8 mouse cellular contexts compared by ENCODE assay signal in the genomic region with DNA sequence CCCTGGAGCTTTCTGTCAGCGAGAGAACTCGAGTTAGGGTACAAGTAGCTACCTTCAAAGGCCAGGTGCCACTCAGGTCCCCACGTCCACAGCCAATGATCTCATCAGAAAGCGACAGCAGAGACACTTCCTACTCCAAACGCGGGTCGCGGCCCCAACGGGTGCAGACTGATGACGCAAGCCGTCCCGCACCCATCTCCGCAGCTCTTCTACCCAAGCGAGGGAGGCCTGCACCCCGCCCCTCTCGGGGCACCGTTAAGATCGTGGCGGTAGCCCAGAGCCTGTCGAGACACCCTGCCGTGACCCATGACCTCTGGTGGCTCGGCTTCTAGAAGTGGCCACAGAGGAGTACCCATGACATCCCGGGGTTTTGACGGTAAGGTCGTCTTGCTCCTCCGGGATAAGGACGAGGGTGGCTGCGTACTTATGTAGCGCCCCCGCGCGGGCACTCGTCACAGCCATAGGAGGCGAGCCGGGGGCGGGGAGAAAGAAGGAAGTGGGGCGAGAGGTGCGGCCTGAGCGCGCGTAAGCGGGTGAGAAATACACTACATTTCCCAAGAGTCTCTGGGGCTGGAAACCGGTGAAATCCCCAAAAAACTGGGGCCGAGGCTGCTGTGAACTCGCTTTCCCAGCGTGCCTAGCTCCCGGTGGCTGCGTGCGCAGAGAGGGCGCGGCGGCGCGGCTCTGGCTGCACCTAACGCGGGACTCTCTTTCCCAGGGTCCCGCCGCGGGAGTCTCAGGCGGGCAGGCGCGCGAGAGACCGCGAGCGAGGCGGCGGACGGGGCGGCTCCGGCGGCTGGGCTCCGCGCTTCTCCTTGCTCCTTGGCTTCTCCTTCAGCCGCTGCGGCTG. TPM values are rescaled to one million over a fixed set of nuclear protein-coding genes. Genes with fewer than 3 reads are reported as not detected.
DNase-seq lines count a peak whose midpoint lies in the region; ATAC-seq and TF ChIP-seq lines count a peak whose summit lies in the region.

A gene (plus strand): TSS at position 201 of the 850 bp plus-strand sequence.
A gene (minus strand): TSS at position 443 of the 850 bp plus-strand sequence.

- no peaks in the 10 kb centered on the region for H3K9me3 ChIP-seq in ES-Bruce4 (replicated peaks; ENCODE audit: control insufficient read depth, insufficient read depth, low read length, poor library complexity, severe bottlenecking)
- no peaks in the 10 kb centered on the region for H3K9me3 ChIP-seq in forebrain, embryonic 13.5 days (replicated peaks)
- no peaks in the 10 kb centered on the region for H3K9me3 ChIP-seq in liver, postnatal 0 days (ENCODE audit: low read length)
- no peaks in the 10 kb centered on the region for H3K9me3 ChIP-seq in neural tube, embryonic 14.5 days (ENCODE audit: control insufficient read depth, low read length)

- under 1% methylated on average over 67 of the region's 76 CpGs for WGBS in forebrain, embryonic 13.5 days
- WGBS in large intestine, adult 2 months, result under 1% methylated on average over 76 of the region's 76 CpGs
- under 1% methylated on average over 75 of the region's 76 CpGs for WGBS in liver, postnatal 0 days (ENCODE audit: insufficient replicate concordance)
- under 1% methylated on average over 68 of the region's 76 CpGs for WGBS in neural tube, embryonic 14.5 days

- peak within 1 kb of the TSS; percentile 8; the same call in 1 of the 2 replicates for H3K27ac ChIP-seq in ES-Bruce4 (ENCODE audit: insufficient read depth, low read length)
- H3K27ac ChIP-seq in forebrain, embryonic 13.5 days, result peak within 1 kb of the TSS; percentile 82
- H3K27ac ChIP-seq in liver, postnatal 0 days (ENCODE audit: low read depth), result peak within 1 kb of the TSS; percentile 97
- H3K27ac ChIP-seq in neural tube, embryonic 14.5 days (ENCODE audit: low read depth, low read length), result peak within 1 kb of the TSS; percentile 91

- intact Hi-C loops in heart, postnatal 10 days (cut with DNase I), result no loop called here

- H3K27me3 ChIP-seq in ES-Bruce4 (ENCODE audit: control insufficient read depth, insufficient read depth, low read length, poor library complexity, severe bottlenecking), result no peaks in the 10 kb centered on the region
- H3K27me3 ChIP-seq in forebrain, embryonic 13.5 days, result no peaks in the 10 kb centered on the region
- no peaks in the 10 kb centered on the region for H3K27me3 ChIP-seq in liver, postnatal 0 days (ENCODE audit: insufficient read depth, low read length)
- no peaks in the 10 kb centered on the region for H3K27me3 ChIP-seq in neural tube, embryonic 14.5 days (ENCODE audit: control insufficient read depth, insufficient read depth, low read length)

- peak within 1 kb of the TSS; percentile 74 for H3K9ac ChIP-seq in ES-Bruce4 (ENCODE audit: low read depth, poor library complexity, severe bottlenecking)
- peak within 1 kb of the TSS; percentile 84 for H3K9ac ChIP-seq in forebrain, embryonic 13.5 days
- peak within 1 kb of the TSS; percentile 87 for H3K9ac ChIP-seq in liver, postnatal 0 days (replicated peaks)
- H3K9ac ChIP-seq in neural tube, embryonic 14.5 days (replicated peaks; ENCODE audit: low read depth, low read length), result peak within 1 kb of the TSS; percentile 74

- peaks cover 24% of the 10 kb centered on the region for H3K36me3 ChIP-seq in ES-Bruce4 (ENCODE audit: control insufficient read depth, insufficient read depth, low read length, poor library complexity, severe bottlenecking)
- peaks cover 35% of the 10 kb centered on the region for H3K36me3 ChIP-seq in forebrain, embryonic 13.5 days (ENCODE audit: poor library complexity, severe bottlenecking)
- H3K36me3 ChIP-seq in liver, postnatal 0 days (replicated peaks; ENCODE audit: insufficient read depth, low read length), result peaks cover 37% of the 10 kb centered on the region
- H3K36me3 ChIP-seq in neural tube, embryonic 14.5 days (ENCODE audit: control insufficient read depth, insufficient read depth, low read length), result peaks cover 22% of the 10 kb centered on the region

- peak within 1 kb of the TSS; percentile 66 for H3K4me2 ChIP-seq in forebrain, embryonic 13.5 days
- H3K4me2 ChIP-seq in liver, postnatal 0 days (ENCODE audit: low read depth, low read length), result peak within 1 kb of the TSS; percentile 83
- peak within 1 kb of the TSS; percentile 75 for H3K4me2 ChIP-seq in neural tube, embryonic 14.5 days (ENCODE audit: low read depth, low read length)

- DNase-seq in heart, postnatal 10 days, result peak; percentile 98 to 99
- peak; percentile 98 for DNase-seq in large intestine, adult 2 months (ENCODE audit: low read depth, low spot score)
- peak; percentile 97 for DNase-seq in liver, postnatal 0 days
- peak; percentile 98 for DNase-seq in testis, postnatal 10 days (ENCODE audit: low spot score)

- peak; percentile 61 for TF ChIP-seq CTCF in ES-Bruce4 (IDR thresholded peaks at IDR 0.05; ENCODE audit: low read depth, low read length)
- peak; percentile 95 for TF ChIP-seq CTCF in liver, postnatal 0 days (IDR thresholded peaks at IDR 0.05; ENCODE audit: low read depth)

- peak within 1 kb of the TSS; percentile 99 for H3K4me3 ChIP-seq in ES-Bruce4 (ENCODE audit: low read depth, low read length)
- peak within 1 kb of the TSS; percentile 81 for H3K4me3 ChIP-seq in forebrain, embryonic 13.5 days
- peak within 1 kb of the TSS; percentile 94 for H3K4me3 ChIP-seq in liver, postnatal 0 days (ENCODE audit: low read depth, low read length)
- peak within 1 kb of the TSS; percentile 76 for H3K4me3 ChIP-seq in neural tube, embryonic 14.5 days (ENCODE audit: low read depth, low read length)

- peak; percentile 24; the same call in 1 of the 2 replicates for TF ChIP-seq EP300 in ES-Bruce4 (IDR thresholded peaks at IDR 0.05; ENCODE audit: insufficient read depth, low read depth, low read length)
- TF ChIP-seq EP300 in liver, postnatal 0 days (IDR thresholded peaks at IDR 0.05; ENCODE audit: low read depth), result peak; percentile 49; the same call in 1 of the 2 replicates

- ATAC-seq in cerebellum, adult (ENCODE audit: insufficient number of reproducible peaks, low FRiP score, low TSS enrichment), result peak; percentile 97
- peak; percentile 99 for ATAC-seq in forebrain, embryonic 13.5 days
- peak; percentile 95 for ATAC-seq in liver, postnatal 0 days
- peak; percentile 98 for ATAC-seq in neural tube, embryonic 14.5 days (ENCODE audit: low read depth)

- TF ChIP-seq POLR2A in ES-Bruce4 (IDR thresholded peaks at IDR 0.05; ENCODE audit: insufficient read depth, low read length), result peak; percentile 42

- no peaks in the 10 kb centered on the region for H3K4me1 ChIP-seq in ES-Bruce4 (ENCODE audit: control insufficient read depth, insufficient read depth, low read length)
- peaks cover 8% of the 10 kb centered on the region; the same call in 1 of the 2 replicates for H3K4me1 ChIP-seq in forebrain, embryonic 13.5 days
- no peaks in the 10 kb centered on the region for H3K4me1 ChIP-seq in liver, postnatal 0 days (ENCODE audit: insufficient read depth)
- H3K4me1 ChIP-seq in neural tube, embryonic 14.5 days (ENCODE audit: control insufficient read depth, insufficient read depth, low read length), result peaks cover 7% of the 10 kb centered on the region; the same call in 1 of the 2 replicates

RNA-seq across cellular contexts. Expression of the first gene that starts in this region (rescaled TPM):
- polyA plus RNA-seq in ES-Bruce4 (2011; ENCODE audit: insufficient read depth, insufficient read length, low read depth, missing spikeins), result 240 and 254 TPM in 2 replicates
- 188 and 189 TPM in 2 replicates for polyA plus RNA-seq in forebrain, embryonic 13.5 days (2015; fragmentation: Nextera tagmentation; extraction: Ambion mirVana)
- total RNA-seq in heart, postnatal 10 days (2021), result 100 to 1,000 TPM; 137 to 147 TPM
- polyA plus RNA-seq in large intestine, adult 2 months (2012; rRNA removed), result 47.6 and 52.9 TPM in 2 replicates
- polyA plus RNA-seq in liver, postnatal 0 days (2015; fragmentation: Nextera tagmentation; extraction: Ambion mirVana), result 68.2 and 69.3 TPM in 2 replicates
- 139 and 140 TPM in 2 replicates for polyA plus RNA-seq in neural tube, embryonic 14.5 days (2014; fragmentation: Nextera tagmentation; extraction: Ambion mirVana)

RNA-seq across cellular contexts. Expression of the second gene that starts in this region (rescaled TPM):
- polyA plus RNA-seq in ES-Bruce4 (2011; ENCODE audit: insufficient read depth, insufficient read length, low read depth, missing spikeins), result 28.7 and 28.8 TPM in 2 replicates
- 36.6 and 40.9 TPM in 2 replicates for polyA plus RNA-seq in forebrain, embryonic 13.5 days (2015; fragmentation: Nextera tagmentation; extraction: Ambion mirVana)
- 10 to 100 TPM; 24.2 to 27.1 TPM for total RNA-seq in heart, postnatal 10 days (2021)
- polyA plus RNA-seq in large intestine, adult 2 months (2012; rRNA removed), result 4.1 and 6.6 TPM in 2 replicates
- polyA plus RNA-seq in liver, postnatal 0 days (2015; fragmentation: Nextera tagmentation; extraction: Ambion mirVana), result 16.4 and 20.4 TPM in 2 replicates
- polyA plus RNA-seq in neural tube, embryonic 14.5 days (2014; fragmentation: Nextera tagmentation; extraction: Ambion mirVana), result 43.9 and 55.3 TPM in 2 replicates

Comparison
In these comparisons a context has a peak if more than half of its experiments do, and no peak if none do; other contexts are left out.
1. Peak in every context shown above with its lines: DNase-seq, ATAC-seq, H3K4me3 ChIP-seq and H3K27ac ChIP-seq.
2. H3K27ac ChIP-seq: peak in every context shown above with its lines; median percentile 97 in liver, postnatal 0 days; 91 in neural tube, embryonic 14.5 days; 82 in forebrain, embryonic 13.5 days; 8 in ES-Bruce4.